Comparison of ENCODE assay signal across 8 mouse cellular contexts in the genomic region with DNA sequence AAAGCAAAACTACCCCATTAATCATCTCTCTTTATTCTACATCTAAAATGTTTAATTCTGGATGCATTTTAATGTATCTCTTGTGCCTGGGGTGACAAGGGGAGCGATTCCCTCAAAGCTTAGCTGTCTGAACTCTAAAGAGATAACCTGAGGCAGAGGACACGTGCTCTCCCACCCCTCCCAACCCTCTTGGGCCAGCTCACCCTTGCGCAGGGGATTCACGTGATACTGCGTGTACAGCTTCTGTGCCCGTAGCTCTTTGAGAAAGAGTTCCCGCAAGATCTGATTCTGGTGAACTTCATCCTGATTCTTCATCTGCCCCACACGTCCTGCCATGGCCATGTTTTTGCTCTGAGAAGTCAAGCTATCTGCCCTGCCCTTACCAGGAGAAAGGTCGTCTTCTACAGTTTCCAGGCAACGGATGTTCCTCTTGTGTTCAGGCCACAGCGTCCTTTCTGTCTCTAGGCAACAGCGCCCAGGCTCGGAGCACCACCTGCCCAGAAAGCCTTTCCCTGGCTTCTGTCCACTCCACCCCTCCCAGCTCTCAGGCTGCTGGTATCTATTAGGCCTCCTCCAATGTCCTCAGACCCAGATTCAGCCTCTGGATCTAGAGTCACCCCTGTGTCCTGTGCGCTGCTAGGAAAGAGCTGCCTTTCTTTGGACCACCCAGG. TPM values are rescaled to one million over a fixed set of nuclear protein-coding genes. Genes with fewer than 3 reads are reported as not detected.
DNase-seq lines count a peak whose midpoint lies in the region; ATAC-seq and TF ChIP-seq lines count a peak whose summit lies in the region.

A gene (minus strand): TSS at position 403 of the 671 bp plus-strand sequence.

- no peaks in the 10 kb centered on the region for H3K36me3 ChIP-seq in testis, adult 2 months (ENCODE audit: control insufficient read depth, insufficient read depth, low read length)
- no peaks in the 10 kb centered on the region for H3K36me3 ChIP-seq in heart, embryonic 12.5 days
- no peaks in the 10 kb centered on the region for H3K36me3 ChIP-seq in small intestine, adult 2 months (ENCODE audit: control insufficient read depth, insufficient read depth, low read length)

- H3K27ac ChIP-seq in testis, adult 2 months (ENCODE audit: control insufficient read depth, insufficient read depth, low read depth, low read length): no peak within 1 kb of the TSS
- no peak within 1 kb of the TSS for H3K27ac ChIP-seq in heart, embryonic 12.5 days (ENCODE audit: poor library complexity, severe bottlenecking)
- H3K27ac ChIP-seq in small intestine, adult 2 months (ENCODE audit: insufficient read depth, low read depth, low read length): no peak within 1 kb of the TSS

- no peak for TF ChIP-seq CTCF in testis, adult 2 months (IDR thresholded peaks at IDR 0.05; ENCODE audit: control insufficient read depth, insufficient read depth, insufficient replicate concordance, low read depth, low read length)
- no peak for TF ChIP-seq CTCF in small intestine, adult 2 months (IDR thresholded peaks at IDR 0.05; ENCODE audit: extremely low read depth, insufficient read length, insufficient replicate concordance, low read depth, low read length)

- H3K9ac ChIP-seq in heart, embryonic 12.5 days: no peak within 1 kb of the TSS

- DNase-seq in adrenal gland, postnatal 10 days: peak; percentile 16
- no peak for DNase-seq in adrenal gland, adult 8-10 months
- no peak for DNase-seq in testis, postnatal 10 days (ENCODE audit: low spot score)
- DNase-seq in layer of hippocampus, postnatal 10 days (ENCODE audit: low spot score in 2 of 2): peak; percentile 48 to 65
- no peak for DNase-seq in urinary bladder, adult 18-20 months (ENCODE audit: low spot score in 2 of 2)

- H3K9me3 ChIP-seq in heart, embryonic 12.5 days (replicated peaks): no peaks in the 10 kb centered on the region

- ATAC-seq in heart, embryonic 12.5 days (ENCODE audit: insufficient number of reproducible peaks, low FRiP score): peak; percentile 42; the same call in 1 of the 2 replicates

- WGBS in heart, embryonic 12.5 days: 41% methylated on average over 14 of the region's 14 CpGs
- WGBS in small intestine, adult 2 months: 8% methylated on average over 14 of the region's 14 CpGs

- H3K4me1 ChIP-seq in testis, adult 2 months (ENCODE audit: control insufficient read depth, insufficient read depth, low read length): peaks cover 7% of the 10 kb centered on the region
- 0 out of 2 replicates have a peak, but pooled peaks cover 10% of the 10 kb centered on the region for H3K4me1 ChIP-seq in heart, embryonic 12.5 days (replicated peaks)
- H3K4me1 ChIP-seq in small intestine, adult 2 months (ENCODE audit: control insufficient read depth, insufficient read depth, insufficient read length, low read length): peaks cover 12% of the 10 kb centered on the region; the same call in 1 of the 2 replicates

- H3K4me2 ChIP-seq in heart, embryonic 12.5 days: peak within 1 kb of the TSS; percentile 40; the same call in 1 of the 2 replicates

- H3K4me3 ChIP-seq in testis, adult 2 months (ENCODE audit: control insufficient read depth, low read depth, low read length): peak within 1 kb of the TSS; percentile 85
- no peak within 1 kb of the TSS for H3K4me3 ChIP-seq in heart, embryonic 12.5 days
- peak within 1 kb of the TSS; percentile 7; the same call in 1 of the 2 replicates for H3K4me3 ChIP-seq in small intestine, adult 2 months (ENCODE audit: low read depth, low read length)

- TF ChIP-seq POLR2A in testis, adult 2 months (IDR thresholded peaks at IDR 0.05; ENCODE audit: control insufficient read depth, low read depth, low read length): peak; percentile 85
- no peak for TF ChIP-seq POLR2A in small intestine, adult 2 months (IDR thresholded peaks at IDR 0.05; ENCODE audit: low read depth, low read length)

- no peaks in the 10 kb centered on the region for H3K27me3 ChIP-seq in testis, adult 2 months (ENCODE audit: control insufficient read depth, insufficient read depth, low read length)
- peaks cover 4% of the 10 kb centered on the region; the same call in 1 of the 2 replicates for H3K27me3 ChIP-seq in heart, embryonic 12.5 days (replicated peaks)
- H3K27me3 ChIP-seq in small intestine, adult 2 months (ENCODE audit: control insufficient read depth, insufficient read depth, low read length): no peaks in the 10 kb centered on the region

RNA-seq across cellular contexts. Expression of the gene that starts here (rescaled TPM):
- total RNA-seq in adrenal gland, postnatal 10 days (2021): 1 to 10 TPM; 2.5 to 3.3 TPM
- 1 to 10 TPM; 2.4 to 3.7 (median 2.9) TPM for total RNA-seq in adrenal gland, adult 8-10 months (2022)
- polyA plus RNA-seq in testis, adult 2 months (2012; rRNA removed): 142 and 144 TPM in 2 replicates
- 0.65 and 1.1 TPM in 2 replicates for polyA plus RNA-seq in heart, embryonic 12.5 days (2016; fragmentation: Nextera tagmentation; extraction: Ambion mirVana)
- total RNA-seq in layer of hippocampus, postnatal 10 days (2021): 1 to 10 TPM; 5.3 to 6.9 TPM
- 1.6 and 3.0 TPM in 2 replicates for polyA plus RNA-seq in small intestine, adult 2 months (2012; rRNA removed)

Comparison
In these comparisons a context has a peak if more than half of its experiments do, and no peak if none do; other contexts are left out.
1. RNA of the gene that starts here (polyA plus RNA-seq): 142 to 144 TPM in testis, adult 2 months; 1.6 to 3.0 TPM in small intestine, adult 2 months and 0.65 to 1.1 TPM in heart, embryonic 12.5 days; every median in the first group is over 10 times any median in the second.
2. DNase-seq: peak in adrenal gland, postnatal 10 days (single experiment) and layer of hippocampus, postnatal 10 days (2 of 2); none in adrenal gland, adult 8-10 months (single experiment), testis, postnatal 10 days (single experiment) and urinary bladder, adult 18-20 months (0 of 2).